Mouse (Mus musculus): ENCODE measurements around the gene Lifr. TPM values are rescaled to one million over a fixed set of nuclear protein-coding genes. Genes with fewer than 3 reads are reported as not detected.

Lifr gene
- polyA plus RNA-seq, 1 experiment from 2014 or later, result 19.8 TPM

DNA sequence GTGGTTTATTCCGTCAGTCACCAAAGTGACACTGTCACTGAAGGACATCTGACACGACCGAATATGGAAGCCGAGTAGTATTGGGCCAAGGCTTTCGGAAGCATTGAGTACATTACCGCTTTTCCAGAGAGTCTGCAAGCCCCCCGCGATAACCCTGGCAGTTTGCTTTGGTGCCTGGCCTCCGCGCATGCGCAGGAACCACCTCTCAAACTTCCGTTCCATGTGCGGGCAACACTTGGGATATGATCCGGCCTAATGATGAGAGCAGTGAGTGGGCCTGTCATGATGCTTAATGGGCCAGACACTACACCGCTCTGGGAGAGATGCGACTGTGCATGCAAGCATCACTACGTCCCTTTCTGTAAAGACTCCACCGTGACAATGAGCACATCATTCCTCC, 59.4 kb downstream of the Lifr start:
- no peak for ATAC-seq (ENCODE audit: insufficient read depth, low FRiP score, low read depth)
- Histone ChIP-seq H3K4me3 (replicated peaks) (no peak overlapping the region), H3K27me3 (replicated peaks) (no peaks in the 10 kb centered on the region), H3K4me2 (no peak overlapping the region), H3K4me1 (peaks cover 15% of the 10 kb centered on the region), H3K9me3 (no peaks in the 10 kb centered on the region), H3K36me3 (no peaks in the 10 kb centered on the region), H3K27ac (no peak overlapping the region), H3K9ac (no peak overlapping the region)
- WGBS, result 92% methylated on average over 18 of the region's 18 CpGs

DNA sequence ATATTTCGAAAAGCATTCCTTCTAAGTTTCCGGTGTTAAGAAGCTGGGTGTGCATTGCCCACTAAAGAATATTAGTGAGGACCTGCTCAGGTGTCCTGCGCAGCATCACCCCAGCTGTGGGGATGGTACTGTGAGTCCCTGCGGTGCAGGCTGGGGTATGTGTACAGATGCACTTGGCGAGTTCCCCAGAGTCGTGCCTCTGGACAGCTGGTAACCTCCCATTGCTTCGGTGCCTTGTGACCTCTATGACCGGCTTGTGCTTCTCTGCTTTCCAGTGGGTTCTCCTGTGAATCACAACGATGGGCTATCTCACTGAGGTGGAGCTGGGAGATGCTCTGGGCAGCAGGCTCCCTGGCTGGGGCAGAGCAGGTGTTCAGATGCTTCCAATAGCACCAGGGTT, 60.2 kb downstream of the Lifr start:
- no peak overlapping the region for H3K4me2 ChIP-seq

DNA sequence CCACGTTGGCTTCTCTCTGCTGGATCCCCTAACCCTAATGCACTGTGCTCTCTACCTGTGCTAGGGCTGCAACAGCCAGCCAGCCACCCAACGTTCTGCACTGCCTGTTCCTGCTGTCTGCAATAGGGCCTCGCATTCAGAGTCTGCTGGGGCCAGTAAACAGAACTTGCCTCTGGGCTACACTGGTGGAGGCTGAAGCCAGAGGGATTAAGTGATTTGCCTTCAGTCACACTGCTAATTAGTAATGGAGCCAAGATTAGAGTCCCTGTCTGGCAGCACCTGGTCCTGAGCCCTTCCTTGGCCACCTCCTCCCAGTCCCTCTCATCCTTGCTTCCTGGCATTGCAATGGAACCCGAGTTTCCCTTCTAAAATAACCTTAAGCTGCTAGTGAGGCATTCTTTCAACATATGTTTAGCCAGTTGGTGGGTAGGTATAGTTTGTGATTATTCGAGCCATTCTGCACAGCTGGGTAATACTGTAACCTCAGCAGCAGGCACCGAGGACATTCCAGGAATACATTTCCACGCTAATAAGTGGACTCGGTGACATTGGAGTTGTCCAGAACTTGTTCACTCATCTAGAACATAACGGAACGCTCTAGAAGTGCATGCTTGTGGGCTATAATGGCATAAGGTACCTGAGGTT, 61.8 kb downstream of the Lifr start:
- H3K4me3 ChIP-seq (replicated peaks), result no peak overlapping the region
- H3K4me2 ChIP-seq, result no peak overlapping the region
- peaks cover 5% of the 10 kb centered on the region; the same call in 1 of the 2 replicates for H3K4me1 ChIP-seq
- WGBS, result 76% methylated on average over 10 of the region's 10 CpGs
- H3K9ac ChIP-seq, result no peak overlapping the region
- H3K27ac ChIP-seq, result no peak overlapping the region
- ATAC-seq (ENCODE audit: insufficient read depth, low FRiP score, low read depth), result no peak
- no peaks in the 10 kb centered on the region for H3K9me3 ChIP-seq
- H3K27me3 ChIP-seq (replicated peaks), result no peaks in the 10 kb centered on the region
- no peaks in the 10 kb centered on the region for H3K36me3 ChIP-seq

More for the DNA sequence above, 60.2 kb downstream of the Lifr start:
- Histone ChIP-seq H3K4me1 (peaks cover 10% of the 10 kb centered on the region), H3K27ac (no peak overlapping the region), H3K27me3 (replicated peaks) (no peaks in the 10 kb centered on the region), H3K4me3 (replicated peaks) (no peak overlapping the region), H3K9ac (no peak overlapping the region), H3K36me3 (no peaks in the 10 kb centered on the region), H3K9me3 (no peaks in the 10 kb centered on the region)
- no peak for ATAC-seq (ENCODE audit: insufficient read depth, low FRiP score, low read depth)
- WGBS, result 90% methylated on average over 9 of the region's 9 CpGs

DNA sequence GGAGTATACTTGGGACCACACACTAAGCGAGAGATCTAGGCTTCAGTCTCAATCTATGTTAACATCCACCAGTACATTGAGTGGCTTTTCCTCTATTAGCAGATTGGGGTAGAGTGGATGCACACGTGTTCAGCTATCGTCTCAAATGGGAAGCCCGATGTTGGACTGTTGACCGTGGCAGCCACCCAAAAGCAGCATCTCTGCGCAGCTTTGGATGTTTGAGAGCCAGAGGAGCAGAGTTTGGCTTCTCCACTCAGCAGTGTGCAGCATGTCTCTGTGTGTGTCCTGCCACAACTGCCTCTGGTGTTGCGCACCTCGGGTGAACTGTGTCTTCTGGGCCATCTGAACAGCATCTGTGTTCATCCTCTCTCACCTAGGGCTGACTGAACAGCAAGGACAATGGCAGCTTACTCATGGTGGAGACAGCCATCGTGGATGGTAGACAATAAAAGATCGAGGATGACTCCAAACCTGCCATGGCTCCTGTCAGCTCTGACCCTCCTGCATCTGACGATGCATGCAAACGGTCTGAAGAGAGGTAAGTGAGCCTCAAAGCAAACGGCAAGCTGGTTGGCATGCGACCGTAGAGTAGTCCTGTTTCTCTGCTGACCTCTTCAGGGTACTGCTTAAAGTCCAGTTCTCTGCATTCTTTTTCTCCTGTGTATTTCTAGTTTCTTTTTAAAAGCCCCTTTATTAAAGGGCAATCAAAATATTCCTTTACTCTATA, 63.8 kb downstream of the Lifr start:
- peaks cover 10% of the 10 kb centered on the region; the same call in 1 of the 2 replicates for H3K36me3 ChIP-seq
- H3K4me2 ChIP-seq, result no peak overlapping the region
- WGBS, result 71% methylated on average over 15 of the region's 15 CpGs
- H3K27me3 ChIP-seq (replicated peaks), result no peaks in the 10 kb centered on the region
- no peak overlapping the region for H3K9ac ChIP-seq
- peaks cover 5% of the 10 kb centered on the region; the same call in 1 of the 2 replicates for H3K4me1 ChIP-seq
- ATAC-seq (ENCODE audit: insufficient read depth, low FRiP score, low read depth), result peak; percentile 20; the same call in 1 of the 2 replicates
- H3K4me3 ChIP-seq (replicated peaks), result no peak overlapping the region
- no peaks in the 10 kb centered on the region for H3K9me3 ChIP-seq
- no peak overlapping the region; the same call in 1 of the 2 replicates for H3K27ac ChIP-seq

DNA sequence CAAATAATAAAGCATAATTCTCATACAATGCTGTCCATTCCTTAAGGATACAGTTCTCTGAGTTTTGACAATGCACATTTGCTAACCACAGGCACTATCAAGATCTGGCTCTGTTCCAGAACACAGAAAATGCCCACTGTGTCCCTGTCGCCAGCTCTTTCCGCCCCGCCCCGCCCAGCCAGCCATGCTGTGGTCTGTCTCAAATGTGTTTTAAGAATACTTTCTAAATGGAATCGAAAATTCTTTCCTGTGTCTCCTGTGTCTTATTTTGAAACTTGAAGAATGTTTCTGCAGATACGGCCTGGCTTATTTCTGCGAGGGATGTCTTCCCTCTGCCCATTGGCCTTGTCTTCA, 64.3 kb downstream of the Lifr start:
- peak; percentile 63; the same call in 1 of the 2 replicates for ATAC-seq (ENCODE audit: insufficient read depth, low FRiP score, low read depth)
- H3K27ac ChIP-seq, result no peak overlapping the region
- H3K4me2 ChIP-seq, result no peak overlapping the region
- no peaks in the 10 kb centered on the region for H3K9me3 ChIP-seq
- no peaks in the 10 kb centered on the region for H3K27me3 ChIP-seq (replicated peaks)
- H3K36me3 ChIP-seq, result peaks cover 13% of the 10 kb centered on the region; the same call in 1 of the 2 replicates
- no peak overlapping the region for H3K9ac ChIP-seq
- 47% methylated on average over 7 of the region's 7 CpGs for WGBS
- H3K4me3 ChIP-seq (replicated peaks), result no peak overlapping the region
- H3K4me1 ChIP-seq, result peaks cover 5% of the 10 kb centered on the region; the same call in 1 of the 2 replicates

DNA sequence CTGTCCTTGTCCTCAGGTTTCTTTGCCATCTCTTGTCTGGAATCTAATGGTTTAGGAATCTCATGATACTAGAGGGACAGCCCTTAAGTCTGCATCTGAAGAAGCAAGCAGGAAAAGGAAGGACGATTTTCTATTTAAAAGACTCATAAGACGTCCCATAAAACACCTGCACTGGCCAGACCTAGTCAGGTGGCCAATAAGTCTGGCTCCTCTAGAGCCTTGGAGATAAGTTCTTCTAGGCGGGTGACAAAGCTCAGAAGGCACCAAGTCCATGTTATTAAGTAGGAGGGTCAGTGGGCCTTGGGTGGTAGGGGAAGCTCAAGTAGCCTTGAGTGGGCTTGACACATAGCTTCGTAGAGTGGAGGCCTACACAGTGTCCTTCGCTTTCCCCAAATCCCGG, 67.2 kb downstream of the Lifr start:
- 86% methylated on average over 6 of the region's 6 CpGs for WGBS
- H3K27ac ChIP-seq, result no peak overlapping the region
- H3K4me2 ChIP-seq, result no peak overlapping the region
- H3K9me3 ChIP-seq, result no peaks in the 10 kb centered on the region
- no peak overlapping the region for H3K4me3 ChIP-seq (replicated peaks)
- H3K27me3 ChIP-seq (replicated peaks), result no peaks in the 10 kb centered on the region
- no peak overlapping the region for H3K9ac ChIP-seq
- H3K4me1 ChIP-seq, result peaks cover 5% of the 10 kb centered on the region; the same call in 1 of the 2 replicates
- peaks cover 13% of the 10 kb centered on the region; the same call in 1 of the 2 replicates for H3K36me3 ChIP-seq
- no peak for ATAC-seq (ENCODE audit: insufficient read depth, low FRiP score, low read depth)

DNA sequence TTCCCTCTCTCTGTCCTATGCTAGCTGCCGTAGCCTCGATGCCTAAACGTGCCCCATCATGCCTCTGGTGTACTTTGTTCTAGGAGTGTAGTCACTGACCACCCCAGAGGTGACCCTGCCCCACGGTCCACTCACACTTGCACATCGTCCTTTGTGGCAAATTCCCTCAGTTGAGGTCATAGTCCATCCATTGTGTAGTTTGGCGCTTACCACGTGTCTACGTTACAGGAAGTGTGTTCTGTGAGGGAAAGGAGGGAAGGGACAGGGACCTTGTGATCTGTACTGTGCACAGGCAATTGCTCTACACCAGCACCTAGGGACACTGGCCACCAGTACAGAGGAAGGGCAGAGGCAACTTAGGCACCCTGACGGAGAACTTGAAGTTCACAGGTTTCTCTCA, 69.5 kb downstream of the Lifr start:
- Histone ChIP-seq H3K9ac (no peak overlapping the region), H3K4me3 (replicated peaks) (no peak overlapping the region), H3K4me2 (no peak overlapping the region), H3K27me3 (replicated peaks) (no peaks in the 10 kb centered on the region), H3K36me3 (peaks cover 13% of the 10 kb centered on the region; the same call in 1 of the 2 replicates), H3K4me1 (peaks cover 2% of the 10 kb centered on the region; the same call in 1 of the 2 replicates), H3K9me3 (no peaks in the 10 kb centered on the region), H3K27ac (no peak overlapping the region)
- no peak for ATAC-seq (ENCODE audit: insufficient read depth, low FRiP score, low read depth)
- WGBS, result 83% methylated on average over 9 of the region's 9 CpGs

DNA sequence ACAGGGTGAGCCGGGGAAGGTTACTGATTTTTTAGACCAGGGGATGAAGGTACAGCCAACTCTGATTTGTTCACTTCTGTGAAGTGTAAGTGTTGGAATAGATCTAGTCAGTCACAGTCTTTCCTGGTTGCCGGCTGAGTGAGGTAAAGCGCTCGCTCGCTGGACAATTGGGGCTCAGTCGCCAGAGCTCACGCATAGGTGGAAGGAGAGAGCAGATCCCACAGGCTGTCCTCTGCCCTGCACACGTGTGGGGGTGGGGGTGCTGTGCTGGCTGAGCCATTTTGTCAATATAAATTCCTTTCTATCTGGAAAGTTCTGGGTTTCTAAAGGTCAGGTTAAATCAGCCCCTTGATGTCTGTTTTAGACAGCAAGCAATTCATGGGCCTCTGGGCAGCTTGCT, 69.9 kb downstream of the Lifr start:
- no peak for ATAC-seq (ENCODE audit: insufficient read depth, low FRiP score, low read depth)
- H3K27me3 ChIP-seq (replicated peaks), result no peaks in the 10 kb centered on the region
- no peak overlapping the region for H3K27ac ChIP-seq
- no peaks in the 10 kb centered on the region for H3K4me1 ChIP-seq
- peaks cover 13% of the 10 kb centered on the region; the same call in 1 of the 2 replicates for H3K36me3 ChIP-seq
- no peak overlapping the region for H3K4me3 ChIP-seq (replicated peaks)
- H3K9ac ChIP-seq, result no peak overlapping the region
- 82% methylated on average over 8 of the region's 8 CpGs for WGBS
- no peaks in the 10 kb centered on the region for H3K9me3 ChIP-seq
- no peak overlapping the region for H3K4me2 ChIP-seq

DNA sequence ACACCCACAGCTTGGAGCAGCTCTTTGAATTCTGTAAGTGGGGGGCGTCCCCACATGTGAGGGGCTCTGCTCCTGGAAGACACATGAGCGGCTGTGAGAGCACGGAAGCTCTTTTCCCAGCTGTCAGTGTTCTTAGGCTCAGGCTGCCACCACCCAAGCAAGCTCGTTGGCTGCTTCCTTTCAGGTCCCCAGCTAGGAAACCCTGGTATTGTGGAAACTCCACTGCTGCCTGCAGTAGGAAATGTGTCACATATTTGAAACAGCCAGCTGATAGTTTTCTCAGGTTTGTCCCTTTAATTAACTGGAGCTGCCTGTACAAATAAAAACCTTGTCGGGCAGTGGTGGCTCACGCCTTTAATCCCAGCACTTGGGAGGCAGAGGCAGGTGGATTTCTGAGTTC, 73.4 kb downstream of the Lifr start:
- no peak overlapping the region for H3K4me2 ChIP-seq
- H3K27ac ChIP-seq, result no peak overlapping the region
- no peak overlapping the region for H3K4me3 ChIP-seq (replicated peaks)
- H3K4me1 ChIP-seq, result no peaks in the 10 kb centered on the region
- H3K9me3 ChIP-seq, result no peaks in the 10 kb centered on the region
- 70% methylated on average over 6 of the region's 6 CpGs for WGBS
- no peak overlapping the region for H3K9ac ChIP-seq
- H3K27me3 ChIP-seq (replicated peaks), result no peaks in the 10 kb centered on the region
- no peak for ATAC-seq (ENCODE audit: insufficient read depth, low FRiP score, low read depth)
- peaks cover 5% of the 10 kb centered on the region; the same call in 1 of the 2 replicates for H3K36me3 ChIP-seq

DNA sequence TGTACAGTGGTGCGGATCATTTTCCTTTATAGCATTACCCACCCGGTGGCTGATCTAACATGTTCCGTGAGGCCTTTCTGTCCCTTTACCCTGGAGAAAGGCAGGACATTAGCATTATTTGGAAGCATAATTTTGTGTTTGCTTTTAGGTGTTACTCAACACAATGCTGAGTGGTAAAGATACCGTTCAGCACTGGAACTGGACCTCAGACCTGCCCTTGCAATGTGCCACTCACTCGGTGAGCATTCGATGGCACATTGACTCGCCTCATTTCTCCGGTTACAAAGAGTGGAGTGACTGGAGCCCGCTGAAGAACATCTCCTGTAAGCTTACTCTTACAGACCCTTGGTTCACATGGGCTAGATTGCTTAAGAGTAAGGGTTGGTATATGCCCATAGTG, 76.3 kb downstream of the Lifr start:
- Histone ChIP-seq H3K36me3 (peaks cover 6% of the 10 kb centered on the region; the same call in 1 of the 2 replicates), H3K9ac (no peak overlapping the region), H3K9me3 (no peaks in the 10 kb centered on the region), H3K27ac (no peak overlapping the region), H3K4me2 (no peak overlapping the region), H3K4me3 (replicated peaks) (no peak overlapping the region), H3K4me1 (no peaks in the 10 kb centered on the region), H3K27me3 (replicated peaks) (no peaks in the 10 kb centered on the region)
- WGBS, result 83% methylated on average over 9 of the region's 9 CpGs
- ATAC-seq (ENCODE audit: insufficient read depth, low FRiP score, low read depth), result no peak

DNA sequence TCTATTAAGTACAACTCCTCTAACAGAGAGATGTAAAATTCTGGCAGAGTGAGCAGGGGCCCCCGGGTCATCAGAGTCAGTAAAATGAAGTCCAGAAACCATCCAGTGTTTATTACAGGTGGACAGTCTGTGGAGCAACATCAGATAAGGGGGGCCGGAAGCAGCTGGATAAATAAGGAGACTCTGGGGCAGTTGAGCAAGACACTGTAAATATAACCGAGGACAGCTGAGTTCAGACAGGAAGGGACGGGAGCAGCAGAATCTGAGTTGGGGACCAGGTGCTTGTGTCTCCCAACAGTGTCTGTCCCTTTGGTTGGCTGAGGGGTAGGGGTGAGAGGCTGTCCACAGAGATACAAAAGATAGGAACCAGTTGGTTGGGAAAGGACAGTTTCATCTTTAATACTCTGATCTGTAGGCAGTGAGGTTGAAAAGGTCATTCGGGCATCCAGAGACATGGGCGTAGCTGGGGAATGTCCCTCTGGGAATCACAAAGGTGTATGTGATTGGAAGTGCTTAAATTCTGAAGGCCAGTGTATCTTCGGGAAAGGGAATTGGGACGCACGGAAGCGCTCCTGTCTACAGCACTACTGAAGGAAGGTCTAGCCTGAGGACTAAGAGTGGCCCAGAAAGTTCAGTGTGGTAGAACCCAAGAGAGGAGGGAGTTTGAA, 77.0 kb downstream of the Lifr start:
- 67% methylated on average over 10 of the region's 10 CpGs for WGBS
- Histone ChIP-seq H3K4me2 (no peak overlapping the region), H3K9me3 (no peaks in the 10 kb centered on the region), H3K36me3 (peaks cover 6% of the 10 kb centered on the region; the same call in 1 of the 2 replicates), H3K9ac (no peak overlapping the region), H3K4me3 (replicated peaks) (no peak overlapping the region), H3K27me3 (replicated peaks) (no peaks in the 10 kb centered on the region), H3K4me1 (no peaks in the 10 kb centered on the region), H3K27ac (no peak overlapping the region)
- peak; percentile 33; the same call in 1 of the 2 replicates for ATAC-seq (ENCODE audit: insufficient read depth, low FRiP score, low read depth)
